Mouse (Mus musculus): ENCODE results near the gene Il12a.

Gene Il12a

DNA sequence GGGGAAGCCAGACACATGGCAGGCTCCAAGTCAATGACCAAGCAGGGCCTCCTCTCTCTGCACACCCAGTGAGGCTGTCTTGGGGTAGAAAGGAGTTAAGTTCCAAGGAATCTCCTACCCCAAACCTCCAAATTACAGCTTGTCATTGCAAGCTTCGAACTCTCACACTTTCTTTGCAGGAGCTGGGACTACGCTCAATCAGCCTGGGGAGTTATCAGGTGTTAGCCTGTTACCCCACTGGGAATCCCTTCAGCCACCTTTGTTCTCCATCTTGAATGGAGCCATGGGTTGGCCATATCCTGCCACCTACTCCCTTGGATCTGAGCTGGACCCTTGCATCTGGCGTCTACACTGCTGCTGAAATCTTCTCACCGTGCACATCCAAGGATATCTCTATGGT is at the start of gene Il12a:
Il12a (plus strand) TSS at position 301 of the 400 bp plus-strand sequence.
- in situ Hi-C loops (cut with MseI, MboI): no loop called here

DNA sequence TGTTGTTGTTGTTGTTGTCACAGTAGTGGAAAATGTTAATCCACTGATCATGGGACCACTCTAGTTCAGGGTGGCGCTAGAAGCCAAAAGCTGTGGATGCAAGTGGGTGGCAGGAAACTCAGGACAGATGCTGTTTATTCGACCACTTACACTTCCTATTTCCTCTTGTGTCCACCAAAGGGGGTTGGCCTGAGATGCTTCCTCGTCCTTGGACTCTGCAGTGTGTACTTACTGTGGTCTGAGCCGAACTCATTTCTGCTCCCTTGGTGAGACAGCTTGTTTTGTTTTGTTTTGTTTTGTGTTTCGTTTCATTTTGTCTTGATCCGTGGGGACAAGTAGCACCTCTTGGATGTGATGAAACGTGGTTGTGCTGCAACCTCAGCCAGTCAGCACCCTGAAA is 47.5 kb upstream of the Il12a start:
- in situ Hi-C loops (cut with MseI, MboI): no loop called here

DNA sequence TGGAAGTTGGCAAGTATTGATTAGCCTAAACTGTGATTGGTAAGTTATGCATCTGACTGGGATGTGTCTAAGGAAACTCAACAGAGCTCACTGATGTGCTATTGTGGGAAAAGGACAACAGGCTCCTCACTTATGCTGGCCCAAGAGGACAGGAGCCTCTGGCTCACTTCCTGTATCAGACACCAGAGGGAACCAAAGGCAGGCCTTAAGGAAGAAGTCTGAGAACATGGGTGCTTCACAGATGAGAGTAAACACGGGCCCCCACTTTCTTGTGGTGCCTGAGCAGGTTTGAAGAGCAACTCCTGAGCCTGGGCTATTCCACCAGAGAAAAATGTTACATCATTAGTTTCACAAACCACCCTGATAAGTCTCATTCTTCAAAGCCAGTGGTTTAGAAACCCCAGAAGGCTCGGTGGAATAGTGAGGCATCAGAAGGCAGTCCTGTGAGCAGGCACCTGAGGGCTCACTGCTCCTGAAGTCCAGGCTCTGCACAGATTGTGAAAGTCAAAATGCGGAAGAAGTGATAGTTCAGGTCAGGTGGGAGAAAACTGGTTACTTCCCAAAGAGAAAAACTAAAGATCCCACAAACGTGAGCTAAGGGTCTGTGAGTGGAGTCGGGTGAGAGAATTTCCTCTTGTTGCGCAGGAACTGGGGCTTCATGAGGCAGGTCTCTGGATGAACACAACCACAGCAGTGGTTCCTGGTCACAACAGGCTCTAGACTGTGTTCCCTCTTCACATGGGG is 43.9 kb upstream of the Il12a start:
- in situ Hi-C loops (cut with MseI, MboI): no loop called here

GRCm38 (mm10) chr3:68647282-68647681 is 43.2 kb upstream of the Il12a start:
- in situ Hi-C loops (cut with MseI, MboI): no loop called here

DNA sequence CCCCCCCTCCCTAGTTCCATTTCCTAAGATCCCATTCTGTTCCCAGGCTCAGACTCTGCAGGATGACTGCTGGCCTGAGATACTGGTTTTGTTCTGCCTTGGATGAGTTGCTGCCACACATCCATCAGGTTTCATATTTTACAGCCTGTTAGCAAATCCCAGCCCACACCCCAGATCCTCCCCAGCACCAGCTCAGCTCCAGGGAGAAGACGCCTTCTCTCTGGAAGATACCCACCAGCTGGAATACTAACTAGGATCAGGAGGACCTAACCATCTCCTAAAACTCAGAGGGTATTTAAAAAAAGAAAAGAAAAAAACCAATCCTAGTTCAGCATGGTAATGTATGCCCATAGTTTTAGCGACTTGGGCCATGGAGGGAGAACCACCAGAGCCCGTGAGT is 40.2 kb upstream of the Il12a start:
- in situ Hi-C loops (cut with MseI, MboI): no loop called here

DNA sequence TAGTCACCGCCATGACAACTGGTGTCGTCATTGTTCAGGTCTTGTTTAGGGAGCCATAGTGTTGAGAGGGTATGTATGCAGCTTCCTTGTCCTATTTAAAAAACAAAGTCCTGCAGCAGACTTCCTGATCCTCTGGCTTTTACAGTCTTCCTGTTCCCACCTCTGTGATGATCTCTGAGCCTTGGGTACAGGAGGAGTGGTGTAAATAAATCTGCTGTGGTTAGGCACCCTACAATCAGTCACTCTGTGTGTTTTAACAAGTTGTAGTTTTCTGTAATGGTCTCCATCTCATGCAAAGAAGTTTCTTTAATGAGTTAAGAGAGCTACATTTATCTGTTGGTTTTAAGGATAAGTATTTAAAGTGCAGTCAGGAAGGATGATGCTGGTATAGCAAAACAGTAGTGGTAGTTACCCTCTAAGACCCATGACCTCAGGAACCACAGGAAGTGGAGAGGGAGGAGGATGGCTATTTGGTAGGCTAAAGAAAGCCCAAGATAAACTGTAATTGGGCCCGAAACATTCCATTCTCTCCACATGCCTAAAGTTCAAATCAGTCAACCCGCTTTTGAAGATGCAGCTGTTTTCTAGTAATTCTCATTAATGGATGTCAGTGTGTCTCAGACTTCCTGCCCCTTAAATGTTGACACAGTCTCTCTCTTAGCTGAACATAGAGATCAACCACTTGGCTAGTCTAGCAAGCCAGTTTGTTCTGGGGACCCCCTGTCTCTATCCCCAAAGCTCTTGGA is 33.7 kb upstream of the Il12a start:
- in situ Hi-C loops (cut with MseI, MboI): no loop called here

DNA sequence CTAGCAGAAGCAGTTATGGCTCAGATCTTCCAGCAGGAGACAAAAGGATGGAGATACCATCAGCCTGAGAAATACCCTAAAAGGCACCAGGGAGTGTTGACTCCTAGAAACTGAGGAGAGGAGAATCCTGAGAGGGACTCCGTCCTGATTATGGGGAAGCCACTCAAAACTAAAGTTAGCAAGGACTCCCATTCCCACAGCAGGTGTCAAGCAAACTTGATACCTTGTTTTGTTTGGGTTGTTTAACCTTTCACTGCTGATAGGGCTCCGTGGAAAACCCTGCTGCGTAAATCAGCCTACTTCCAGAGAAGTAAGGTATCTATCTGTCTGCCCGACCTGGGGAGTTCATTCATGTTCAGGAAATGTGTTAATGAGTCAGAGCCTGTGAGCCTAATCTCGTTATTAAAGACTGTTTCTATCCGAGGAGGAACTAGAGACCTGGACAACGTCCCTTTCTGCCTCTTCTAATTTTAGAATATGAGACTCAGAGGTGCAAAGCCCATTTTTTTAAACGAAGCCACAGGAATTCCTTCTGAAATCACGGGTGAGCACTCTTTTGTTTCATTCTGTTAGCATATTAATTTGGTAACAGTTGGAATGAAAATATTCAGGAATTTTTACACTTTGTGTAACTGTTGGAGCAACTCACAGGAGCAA is 32.7 kb upstream of the Il12a start:
- in situ Hi-C loops (cut with MseI, MboI): no loop called here

GRCm38 (mm10) chr3:68659996-68660395 is 30.4 kb upstream of the Il12a start:
- in situ Hi-C loops (cut with MseI, MboI): no loop called here

GRCm38 (mm10) chr3:68660538-68660937 is 29.9 kb upstream of the Il12a start:
- in situ Hi-C loops (cut with MseI, MboI): no loop called here

DNA sequence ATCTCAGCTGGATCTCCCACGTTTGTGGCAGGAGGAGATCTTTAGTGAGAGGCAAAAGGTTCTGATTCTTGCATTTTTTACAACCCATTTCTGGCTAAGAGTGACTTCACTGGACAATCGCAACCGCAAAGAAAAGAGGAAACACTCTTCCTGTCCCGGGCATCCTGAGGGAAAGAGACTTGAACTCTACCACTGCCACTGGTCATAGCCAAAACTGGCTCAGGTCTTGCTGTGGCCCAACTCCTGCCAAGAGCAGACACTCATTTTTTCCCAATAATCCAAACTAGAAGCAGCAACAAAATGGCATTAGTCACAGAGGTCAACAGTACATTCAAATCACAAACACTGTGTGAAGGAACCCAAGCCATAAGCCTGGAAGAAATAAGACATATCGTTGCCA is 28.1 kb upstream of the Il12a start:
- in situ Hi-C loops (cut with MseI, MboI): no loop called here

DNA sequence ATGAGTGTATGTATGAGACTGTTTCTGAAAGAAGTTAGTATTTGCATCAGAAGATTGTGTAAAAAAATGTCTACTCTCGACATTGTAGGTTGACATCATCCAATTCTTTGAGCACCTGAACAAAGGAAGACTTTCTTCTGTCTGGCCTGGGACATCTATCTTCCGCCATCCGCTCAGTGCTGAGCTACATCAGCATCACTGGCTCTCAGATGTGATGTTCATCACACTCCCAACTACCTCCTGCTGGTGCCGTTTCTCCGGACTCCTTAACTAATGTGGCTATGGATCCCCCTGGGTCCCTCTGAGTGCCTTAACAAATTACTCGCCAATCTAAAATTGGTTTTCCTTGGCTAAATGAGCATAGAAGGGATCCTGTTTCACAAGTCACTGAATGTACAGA is 26.1 kb upstream of the Il12a start:
- in situ Hi-C loops (cut with MseI, MboI): no loop called here

DNA sequence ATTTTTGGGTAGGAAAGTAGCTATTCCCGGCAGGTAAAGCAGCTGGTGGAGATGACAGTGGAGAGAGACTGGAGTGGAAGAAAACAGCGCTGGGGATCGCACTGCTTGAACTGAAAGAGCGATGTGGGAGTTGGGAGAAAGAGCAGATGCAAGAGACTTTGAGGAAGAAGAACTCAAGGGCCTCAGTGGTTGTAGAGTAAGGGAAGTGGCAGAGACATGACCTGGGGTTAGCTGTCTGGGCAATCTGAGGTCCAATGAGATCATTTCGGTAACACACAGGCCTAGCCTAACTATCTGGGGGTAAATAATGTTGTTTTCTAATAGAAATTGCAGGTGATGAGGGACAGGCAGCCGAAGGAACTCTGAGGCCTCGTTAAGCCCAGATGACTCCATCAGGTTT is 24.1 kb upstream of the Il12a start:
- in situ Hi-C loops (cut with MseI, MboI): no loop called here

GRCm38 (mm10) chr3:68667852-68668251 is 22.6 kb upstream of the Il12a start:
- in situ Hi-C loops (cut with MseI, MboI): no loop called here

- in situ Hi-C loops (cut with MseI, MboI): no loop called here
Measured at GRCm38 (mm10) chr3:68669418-68669974, 20.9 kb upstream of the Il12a start.

DNA sequence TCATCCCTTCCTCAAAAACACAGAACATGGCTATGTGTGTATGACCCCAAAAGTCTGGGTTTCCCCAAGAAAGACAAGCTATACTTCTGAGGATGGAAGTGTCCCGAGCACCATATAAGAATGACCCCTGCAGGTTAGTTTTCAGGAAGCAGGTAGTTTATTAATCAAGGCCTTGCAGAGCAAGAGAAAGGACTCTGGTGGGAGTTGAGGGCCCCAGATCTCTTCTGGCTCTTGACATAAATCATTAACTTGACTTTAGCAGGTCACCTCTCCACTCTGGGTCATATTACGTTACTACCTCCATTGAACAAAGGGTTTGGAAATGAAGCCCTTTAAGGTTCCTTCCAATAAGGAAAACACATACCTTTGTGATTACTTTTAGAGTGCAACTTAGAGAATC is 15.7 kb upstream of the Il12a start:
- in situ Hi-C loops (cut with MseI, MboI): no loop called here

GRCm38 (mm10) chr3:68675216-68675835 is 15.1 kb upstream of the Il12a start:
- in situ Hi-C loops (cut with MseI, MboI): no loop called here

- in situ Hi-C loops (cut with MseI, MboI): no loop called here
Measured at GRCm38 (mm10) chr3:68675980-68676678, 14.3 kb upstream of the Il12a start.

- in situ Hi-C loops (cut with MseI, MboI): no loop called here
Measured at GRCm38 (mm10) chr3:68676831-68677303, 13.6 kb upstream of the Il12a start.

GRCm38 (mm10) chr3:68678805-68679585 is 11.4 kb upstream of the Il12a start:
- in situ Hi-C loops (cut with MseI, MboI): no loop called here

GRCm38 (mm10) chr3:68683579-68683978 is 6.9 kb upstream of the Il12a start:
- in situ Hi-C loops (cut with MseI, MboI): no loop called here
